Mouse (Mus musculus): ENCODE results near the gene Epgn. TPM values are rescaled to one million over a fixed set of nuclear protein-coding genes. Genes with fewer than 3 reads are reported as not detected.

Epgn gene
- not detected for polyA plus RNA-seq (2015; fragmentation: Illumina TruSeq; extraction: RNeasy Lipid Tissue Mini Kit (QIAGEN cat#74804); ENCODE audit: insufficient read depth, low replicate concordance)

DNA sequence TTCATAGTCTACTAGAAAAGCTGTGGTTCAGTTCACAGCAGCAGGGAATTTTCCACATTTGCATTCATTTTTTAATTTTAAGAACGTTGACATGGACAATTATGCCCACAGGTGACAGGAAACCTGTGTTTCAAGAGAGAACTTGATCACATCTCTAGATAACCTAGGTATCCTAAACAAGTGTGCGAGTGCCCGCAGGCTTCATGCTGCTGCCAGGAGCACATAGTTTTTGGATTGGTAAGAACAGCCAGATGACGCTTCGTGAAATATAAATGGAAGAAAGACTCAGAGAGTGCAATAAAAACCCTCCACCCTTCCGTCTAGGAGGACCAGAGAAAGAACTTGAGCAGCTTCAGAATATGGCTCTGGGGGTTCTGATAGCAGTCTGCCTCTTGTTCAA, at the start of gene Epgn:
Epgn (plus strand) TSS at position 301 of the 400 bp plus-strand sequence.

DNA sequence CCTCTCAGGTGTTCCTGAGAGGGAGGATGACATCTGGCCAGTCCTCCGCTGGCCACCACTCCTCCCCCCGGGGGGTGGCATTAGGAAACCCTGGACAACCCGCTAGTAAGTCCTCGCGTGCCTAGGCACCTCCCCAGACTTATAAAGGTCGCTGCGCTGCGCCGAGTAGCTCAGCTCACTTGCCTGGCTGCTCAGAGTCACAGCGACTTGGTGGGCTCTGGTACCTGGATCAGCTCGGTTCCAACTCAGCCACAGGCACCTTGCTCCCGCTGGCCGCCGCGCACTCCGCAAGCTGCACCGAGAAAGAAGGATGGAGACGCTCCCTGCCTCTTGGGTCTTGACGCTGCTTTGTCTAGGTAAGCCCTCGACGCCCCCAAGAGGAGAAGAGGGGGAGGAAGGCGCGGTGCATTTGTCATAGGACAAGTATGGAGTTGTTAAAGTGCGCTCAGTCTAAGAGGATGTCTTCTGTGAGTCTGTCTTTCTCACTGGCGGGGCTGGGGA, 47.2 kb downstream of the Epgn start, which contains the start of gene Ereg:
Ereg (plus strand) TSS at position 173 of the 501 bp plus-strand sequence.

Other genes with a start within 250 kb of the Epgn start
- gene Cxcl3, start 241.4 kb upstream of the Epgn start, polyA plus RNA-seq (2015; fragmentation: Illumina TruSeq; extraction: RNeasy Lipid Tissue Mini Kit (QIAGEN cat#74804); ENCODE audit: insufficient read depth, low replicate concordance) = not detected
- not detected for gene Cxcl15, start 232.9 kb upstream of the Epgn start, polyA plus RNA-seq (2015; fragmentation: Illumina TruSeq; extraction: RNeasy Lipid Tissue Mini Kit (QIAGEN cat#74804); ENCODE audit: insufficient read depth, low replicate concordance)
- gene Cxcl1, start 136.2 kb upstream of the Epgn start, polyA plus RNA-seq (2015; fragmentation: Illumina TruSeq; extraction: RNeasy Lipid Tissue Mini Kit (QIAGEN cat#74804); ENCODE audit: insufficient read depth, low replicate concordance) = 1.3 TPM
- gene Cxcl2, start 123.6 kb upstream of the Epgn start, polyA plus RNA-seq (2015; fragmentation: Illumina TruSeq; extraction: RNeasy Lipid Tissue Mini Kit (QIAGEN cat#74804); ENCODE audit: insufficient read depth, low replicate concordance) = 0.22 TPM
- 15.7 TPM for gene Mthfd2l, start 96.3 kb upstream of the Epgn start, polyA plus RNA-seq (2015; fragmentation: Illumina TruSeq; extraction: RNeasy Lipid Tissue Mini Kit (QIAGEN cat#74804); ENCODE audit: insufficient read depth, low replicate concordance)
- gene Ereg, start 47.2 kb downstream of the Epgn start, polyA plus RNA-seq (2015; fragmentation: Illumina TruSeq; extraction: RNeasy Lipid Tissue Mini Kit (QIAGEN cat#74804); ENCODE audit: insufficient read depth, low replicate concordance) = not detected
- not detected for gene Areg, start 112.1 kb downstream of the Epgn start, polyA plus RNA-seq (2015; fragmentation: Illumina TruSeq; extraction: RNeasy Lipid Tissue Mini Kit (QIAGEN cat#74804); ENCODE audit: insufficient read depth, low replicate concordance)

Data from spleen, adult 10 weeks (tissue).